Mouse (Mus musculus): ENCODE data around the gene Rbm15b. TPM values are rescaled to one million over a fixed set of nuclear protein-coding genes. Genes with fewer than 3 reads are reported as not detected.

Rbm15b gene
- polyA plus RNA-seq, 1 experiment: 21.0 TPM

GRCm38 (mm10) chr9:106890496-106891240, 3.4 kb upstream of the Rbm15b start:
- TF ChIP-seq MAX (IDR thresholded peaks at IDR 0.05) (no peak), CEBPB (IDR thresholded peaks at IDR 0.05; ENCODE audit: low read depth) (no peak), CTCF (IDR thresholded peaks at IDR 0.05; ENCODE audit: control insufficient read depth, insufficient read depth, insufficient read length) (no peak), FOSL1 (IDR thresholded peaks at IDR 0.05; ENCODE audit: insufficient read depth, low read length, poor library complexity, severe bottlenecking) (no peak), MYOG (IDR thresholded peaks at IDR 0.05; ENCODE audit: control insufficient read depth, extremely low read depth, insufficient read length) (no peak), MYOD1 (IDR thresholded peaks at IDR 0.05; ENCODE audit: control insufficient read depth, insufficient read length, low read depth) (no peak), USF1 (IDR thresholded peaks at IDR 0.05; ENCODE audit: low read depth) (no peak)
- peaks cover 27% of the 10 kb centered on the region for H3K36me3 ChIP-seq (ENCODE audit: control insufficient read depth, insufficient read depth)
- peak overlapping the region; percentile 74 for H3K4me3 ChIP-seq (ENCODE audit: insufficient read depth, poor library complexity, severe bottlenecking)
- H3ac ChIP-seq (ENCODE audit: control insufficient read depth, insufficient read length, low read depth): peak overlapping the region; percentile 90
- H3K27me3 ChIP-seq (ENCODE audit: control insufficient read depth, insufficient read depth, insufficient read length): no peaks in the 10 kb centered on the region
- H3K79me3 ChIP-seq (ENCODE audit: low read depth): peaks cover 29% of the 10 kb centered on the region
- H3K79me2 ChIP-seq (ENCODE audit: control insufficient read depth, insufficient read depth): peaks cover 42% of the 10 kb centered on the region

- Histone ChIP-seq H3K4me3 (ENCODE audit: insufficient read depth, poor library complexity, severe bottlenecking) (no peak overlapping the region), H3K36me3 (ENCODE audit: control insufficient read depth, insufficient read depth) (peaks cover 31% of the 10 kb centered on the region), H3K27me3 (ENCODE audit: control insufficient read depth, insufficient read depth, insufficient read length) (no peaks in the 10 kb centered on the region), H3K79me2 (ENCODE audit: control insufficient read depth, insufficient read depth) (peaks cover 56% of the 10 kb centered on the region), H3ac (ENCODE audit: control insufficient read depth, insufficient read length, low read depth) (no peak overlapping the region), H3K79me3 (ENCODE audit: low read depth) (peaks cover 42% of the 10 kb centered on the region)
- no peak for TF ChIP-seq CTCF (IDR thresholded peaks at IDR 0.05; ENCODE audit: control insufficient read depth, insufficient read depth, insufficient read length)
- TF ChIP-seq USF1 (IDR thresholded peaks at IDR 0.05; ENCODE audit: low read depth): peak; percentile 17
Observed at GRCm38 (mm10) chr9:106889321-106889720, 2.1 kb upstream of the Rbm15b start.

- no peak for TF ChIP-seq CTCF (IDR thresholded peaks at IDR 0.05; ENCODE audit: control insufficient read depth, insufficient read depth, insufficient read length)
- no peak for TF ChIP-seq MYOD1 (IDR thresholded peaks at IDR 0.05; ENCODE audit: control insufficient read depth, insufficient read length, low read depth)
- TF ChIP-seq MYOG (IDR thresholded peaks at IDR 0.05; ENCODE audit: control insufficient read depth, extremely low read depth, insufficient read length): no peak
- TF ChIP-seq CEBPB (IDR thresholded peaks at IDR 0.05; ENCODE audit: low read depth): no peak
- TF ChIP-seq MAX (IDR thresholded peaks at IDR 0.05): no peak
- no peak for TF ChIP-seq FOSL1 (IDR thresholded peaks at IDR 0.05; ENCODE audit: insufficient read depth, low read length, poor library complexity, severe bottlenecking)
- TF ChIP-seq USF1 (IDR thresholded peaks at IDR 0.05; ENCODE audit: low read depth): no peak
Observed at GRCm38 (mm10) chr9:106888346-106888745, 1.1 kb upstream of the Rbm15b start.

GRCm38 (mm10) chr9:106885901-106886731, 1.1 kb downstream of the Rbm15b start:
- peaks cover 67% of the 10 kb centered on the region for H3K79me2 ChIP-seq (ENCODE audit: control insufficient read depth, insufficient read depth)
- H3K36me3 ChIP-seq (ENCODE audit: control insufficient read depth, insufficient read depth): peaks cover 53% of the 10 kb centered on the region
- TF ChIP-seq FOSL1 (IDR thresholded peaks at IDR 0.05; ENCODE audit: insufficient read depth, low read length, poor library complexity, severe bottlenecking) (no peak), CTCF (IDR thresholded peaks at IDR 0.05; ENCODE audit: control insufficient read depth, insufficient read depth, insufficient read length) (no peak), USF1 (IDR thresholded peaks at IDR 0.05; ENCODE audit: low read depth) (no peak), MAX (IDR thresholded peaks at IDR 0.05) (peak; percentile 9)
- peaks cover 52% of the 10 kb centered on the region for H3K79me3 ChIP-seq (ENCODE audit: low read depth)
- H3ac ChIP-seq (ENCODE audit: control insufficient read depth, insufficient read length, low read depth): peak overlapping the region; percentile 65
- H3K4me3 ChIP-seq (ENCODE audit: insufficient read depth, poor library complexity, severe bottlenecking): peak overlapping the region; percentile 60
- H3K27me3 ChIP-seq (ENCODE audit: control insufficient read depth, insufficient read depth, insufficient read length): no peaks in the 10 kb centered on the region

More at GRCm38 (mm10) chr9:106888346-106888745, 1.1 kb upstream of the Rbm15b start:
- Histone ChIP-seq H3K4me3 (ENCODE audit: insufficient read depth, poor library complexity, severe bottlenecking) (no peak overlapping the region), H3K36me3 (ENCODE audit: control insufficient read depth, insufficient read depth) (peaks cover 34% of the 10 kb centered on the region), H3ac (ENCODE audit: control insufficient read depth, insufficient read length, low read depth) (no peak overlapping the region), H3K79me3 (ENCODE audit: low read depth) (peaks cover 51% of the 10 kb centered on the region), H3K79me2 (ENCODE audit: control insufficient read depth, insufficient read depth) (peaks cover 65% of the 10 kb centered on the region), H3K27me3 (ENCODE audit: control insufficient read depth, insufficient read depth, insufficient read length) (no peaks in the 10 kb centered on the region)

- H3K79me2 ChIP-seq (ENCODE audit: control insufficient read depth, insufficient read depth): peaks cover 58% of the 10 kb centered on the region
- peak overlapping the region; percentile 65 for H3ac ChIP-seq (ENCODE audit: control insufficient read depth, insufficient read length, low read depth)
- peaks cover 52% of the 10 kb centered on the region for H3K36me3 ChIP-seq (ENCODE audit: control insufficient read depth, insufficient read depth)
- H3K27me3 ChIP-seq (ENCODE audit: control insufficient read depth, insufficient read depth, insufficient read length): no peaks in the 10 kb centered on the region
- peak overlapping the region; percentile 60 for H3K4me3 ChIP-seq (ENCODE audit: insufficient read depth, poor library complexity, severe bottlenecking)
- H3K79me3 ChIP-seq (ENCODE audit: low read depth): peaks cover 44% of the 10 kb centered on the region
- no peak for TF ChIP-seq MYOG (IDR thresholded peaks at IDR 0.05; ENCODE audit: control insufficient read depth, extremely low read depth, insufficient read length)
- TF ChIP-seq CTCF (IDR thresholded peaks at IDR 0.05; ENCODE audit: control insufficient read depth, insufficient read depth, insufficient read length): no peak
- no peak for TF ChIP-seq CEBPB (IDR thresholded peaks at IDR 0.05; ENCODE audit: low read depth)
- TF ChIP-seq FOSL1 (IDR thresholded peaks at IDR 0.05; ENCODE audit: insufficient read depth, low read length, poor library complexity, severe bottlenecking): no peak
- no peak for TF ChIP-seq MYOD1 (IDR thresholded peaks at IDR 0.05; ENCODE audit: control insufficient read depth, insufficient read length, low read depth)
Observed at GRCm38 (mm10) chr9:106884996-106885900, 2.0 kb downstream of the Rbm15b start.

Measured in C2C12 (cell line).